Mouse (Mus musculus): ENCODE results near the gene Rab20. TPM values are rescaled to one million over a fixed set of nuclear protein-coding genes. Genes with fewer than 3 reads are reported as not detected.

The Rab20 gene
- polyA plus RNA-seq, 1 experiment from 2014 or later, result 9.6 TPM

DNA sequence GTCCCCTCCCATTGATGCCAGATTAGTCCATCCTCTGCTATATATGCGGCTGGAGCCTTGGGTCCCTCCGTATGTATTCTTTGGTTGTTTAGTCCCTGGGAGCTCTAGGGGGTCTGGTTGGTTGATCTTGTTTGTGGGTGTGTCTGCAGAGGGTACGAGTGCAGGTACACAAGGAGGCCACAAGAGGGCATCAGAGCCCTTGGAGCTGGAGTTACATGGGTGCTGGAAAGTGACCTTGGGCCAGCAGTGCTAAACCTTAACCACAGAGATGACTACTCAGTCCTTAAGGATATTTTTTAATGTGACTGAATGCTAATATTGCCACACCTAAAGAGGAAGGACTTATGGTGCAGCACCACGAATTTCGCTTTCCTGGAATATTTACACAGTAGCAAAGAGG lies 47.8 kb downstream of the Rab20 start:
- no peak for DNase-seq (ENCODE audit: low spot score)
- WGBS, result 70% methylated on average over 5 of the region's 5 CpGs
- Histone ChIP-seq H3K36me3 (ENCODE audit: control insufficient read depth, insufficient read depth, low read length) (peaks cover 18% of the 10 kb centered on the region), H3K4me1 (replicated peaks; ENCODE audit: control insufficient read depth, insufficient read depth) (no peaks in the 10 kb centered on the region), H3K27ac (replicated peaks) (no peak overlapping the region), H3K9ac (ENCODE audit: low read length) (no peak overlapping the region), H3K27me3 (ENCODE audit: control insufficient read depth, insufficient read depth, low read length) (no peaks in the 10 kb centered on the region), H3K9me3 (ENCODE audit: control insufficient read depth, low read length) (no peaks in the 10 kb centered on the region), H3K4me2 (replicated peaks; ENCODE audit: low read depth) (no peak overlapping the region), H3K4me3 (ENCODE audit: low read depth, low read length) (no peak overlapping the region)
- TF ChIP-seq CTCF (IDR thresholded peaks at IDR 0.05; ENCODE audit: low read depth) (peak; percentile 72), EP300 (optimal IDR thresholded peaks at IDR 0.05) (no peak)
- no peak for ATAC-seq (ENCODE audit: low FRiP score, low TSS enrichment)

DNA sequence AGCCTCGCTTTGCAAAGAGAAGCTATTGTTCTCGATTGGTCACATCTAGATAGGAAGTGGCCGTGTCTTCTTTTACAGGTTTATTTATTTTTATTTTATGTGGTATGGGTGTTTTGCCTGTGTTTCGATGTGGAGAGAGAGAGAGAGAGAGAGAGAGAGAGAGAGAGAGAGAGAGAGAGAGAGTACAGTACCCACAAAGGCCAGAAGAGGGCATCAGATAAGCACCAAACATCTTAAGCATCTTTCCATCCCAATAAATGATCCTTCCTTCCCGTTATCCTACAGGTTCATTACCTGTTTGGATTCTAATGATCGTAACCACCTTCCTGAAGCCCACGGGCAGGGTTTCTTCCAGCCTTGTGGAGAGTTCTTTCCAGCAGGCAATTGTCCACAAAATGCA lies 55.4 kb downstream of the Rab20 start:
- no peak for ATAC-seq (ENCODE audit: low FRiP score, low TSS enrichment)
- TF ChIP-seq EP300 (optimal IDR thresholded peaks at IDR 0.05), result no peak
- peak; percentile 70 for TF ChIP-seq CTCF (IDR thresholded peaks at IDR 0.05; ENCODE audit: low read depth)
- Histone ChIP-seq H3K9ac (ENCODE audit: low read length) (no peak overlapping the region), H3K4me1 (replicated peaks; ENCODE audit: control insufficient read depth, insufficient read depth) (no peaks in the 10 kb centered on the region), H3K4me3 (ENCODE audit: low read depth, low read length) (no peak overlapping the region), H3K27ac (replicated peaks) (no peak overlapping the region), H3K36me3 (ENCODE audit: control insufficient read depth, insufficient read depth, low read length) (peaks cover 6% of the 10 kb centered on the region; the same call in 1 of the 2 replicates), H3K27me3 (ENCODE audit: control insufficient read depth, insufficient read depth, low read length) (no peaks in the 10 kb centered on the region), H3K4me2 (replicated peaks; ENCODE audit: low read depth) (no peak overlapping the region), H3K9me3 (ENCODE audit: control insufficient read depth, low read length) (no peaks in the 10 kb centered on the region)
- no peak for DNase-seq (ENCODE audit: low spot score)
- 70% methylated on average over 7 of the region's 7 CpGs for WGBS

DNA sequence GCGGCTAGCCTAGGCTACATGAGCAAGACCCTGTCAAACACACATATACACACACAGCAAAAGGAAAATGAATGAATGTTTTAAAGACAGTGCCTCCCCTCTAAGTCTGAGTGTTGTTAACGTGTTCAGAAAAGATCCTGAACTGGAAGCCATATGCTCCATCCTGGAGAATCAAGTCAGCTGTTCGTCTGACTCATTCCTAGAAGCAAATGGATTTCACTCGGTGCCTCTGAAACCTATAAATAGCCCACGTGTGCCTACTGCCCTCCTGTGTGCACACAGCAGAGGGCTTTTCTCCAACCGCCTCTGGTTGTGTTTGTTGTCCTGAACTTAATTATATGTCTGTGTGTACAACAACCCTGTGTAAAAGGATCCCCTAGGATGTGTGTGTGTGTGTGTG lies 56.5 kb downstream of the Rab20 start:
- WGBS, result 72% methylated on average over 6 of the region's 6 CpGs
- Histone ChIP-seq H3K27ac (replicated peaks) (no peak overlapping the region), H3K27me3 (ENCODE audit: control insufficient read depth, insufficient read depth, low read length) (no peaks in the 10 kb centered on the region), H3K9ac (ENCODE audit: low read length) (no peak overlapping the region), H3K4me2 (replicated peaks; ENCODE audit: low read depth) (no peak overlapping the region), H3K4me3 (ENCODE audit: low read depth, low read length) (no peak overlapping the region), H3K4me1 (replicated peaks; ENCODE audit: control insufficient read depth, insufficient read depth) (no peaks in the 10 kb centered on the region), H3K36me3 (ENCODE audit: control insufficient read depth, insufficient read depth, low read length) (peaks cover 3% of the 10 kb centered on the region; the same call in 1 of the 2 replicates), H3K9me3 (ENCODE audit: control insufficient read depth, low read length) (no peaks in the 10 kb centered on the region)
- DNase-seq (ENCODE audit: low spot score) (no peak), ATAC-seq (ENCODE audit: low FRiP score, low TSS enrichment) (no peak)
- TF ChIP-seq EP300 (optimal IDR thresholded peaks at IDR 0.05) (no peak), CTCF (IDR thresholded peaks at IDR 0.05; ENCODE audit: low read depth) (no peak)

DNA sequence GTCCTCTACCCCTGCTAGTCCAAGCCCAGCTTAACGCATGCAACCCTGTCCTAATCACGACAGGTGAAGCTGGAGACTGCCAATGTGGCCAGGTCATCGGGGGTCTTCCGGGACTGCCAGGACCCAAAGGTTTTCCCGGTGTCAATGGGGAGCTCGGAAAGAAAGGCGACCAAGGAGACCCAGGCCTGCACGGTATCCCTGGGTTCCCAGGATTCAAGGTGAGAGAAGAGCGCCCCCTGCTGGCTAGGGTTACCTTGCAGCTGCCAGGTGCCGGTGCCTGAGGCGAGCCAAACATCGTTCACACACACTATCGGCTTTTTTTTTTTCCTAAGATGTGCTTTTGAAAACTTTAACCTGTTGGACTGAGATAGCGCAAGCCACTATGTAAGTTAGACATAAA lies 57.4 kb downstream of the Rab20 start:
- Histone ChIP-seq H3K36me3 (ENCODE audit: control insufficient read depth, insufficient read depth, low read length) (peaks cover 4% of the 10 kb centered on the region; the same call in 1 of the 2 replicates), H3K4me2 (replicated peaks; ENCODE audit: low read depth) (no peak overlapping the region), H3K9me3 (ENCODE audit: control insufficient read depth, low read length) (no peaks in the 10 kb centered on the region), H3K4me1 (replicated peaks; ENCODE audit: control insufficient read depth, insufficient read depth) (no peaks in the 10 kb centered on the region), H3K27ac (replicated peaks) (no peak overlapping the region), H3K9ac (ENCODE audit: low read length) (no peak overlapping the region), H3K27me3 (ENCODE audit: control insufficient read depth, insufficient read depth, low read length) (no peaks in the 10 kb centered on the region), H3K4me3 (ENCODE audit: low read depth, low read length) (no peak overlapping the region)
- TF ChIP-seq EP300 (optimal IDR thresholded peaks at IDR 0.05), result no peak
- TF ChIP-seq CTCF (IDR thresholded peaks at IDR 0.05; ENCODE audit: low read depth), result peak; percentile 76
- no peak for ATAC-seq (ENCODE audit: low FRiP score, low TSS enrichment)
- 55% methylated on average over 14 of the region's 14 CpGs for WGBS
- DNase-seq (ENCODE audit: low spot score), result peak; percentile 55

DNA sequence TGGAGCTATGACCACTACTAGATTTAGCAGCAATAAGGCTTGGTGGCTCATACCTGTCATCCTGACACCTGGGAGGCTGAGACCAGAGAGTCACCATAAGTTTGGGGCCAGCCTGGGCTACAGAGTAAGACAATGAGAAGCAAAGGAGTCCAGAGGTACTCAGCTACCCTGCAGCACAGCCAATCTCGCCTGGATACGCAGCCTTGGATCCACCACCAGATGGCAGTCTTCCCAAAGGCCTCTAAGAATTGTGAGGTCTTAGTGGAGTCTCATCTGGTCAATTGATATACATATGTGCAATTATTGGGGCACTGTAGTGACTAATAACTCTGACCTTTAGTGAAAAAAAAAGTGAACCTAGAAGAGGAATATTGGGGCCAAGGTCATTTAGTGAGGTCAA lies 58.9 kb downstream of the Rab20 start:
- WGBS, result 14% methylated on average over 2 of the region's 2 CpGs
- Histone ChIP-seq H3K4me3 (ENCODE audit: low read depth, low read length) (no peak overlapping the region), H3K9ac (ENCODE audit: low read length) (no peak overlapping the region), H3K4me1 (replicated peaks; ENCODE audit: control insufficient read depth, insufficient read depth) (no peaks in the 10 kb centered on the region), H3K4me2 (replicated peaks; ENCODE audit: low read depth) (no peak overlapping the region), H3K27me3 (ENCODE audit: control insufficient read depth, insufficient read depth, low read length) (no peaks in the 10 kb centered on the region), H3K27ac (replicated peaks) (no peak overlapping the region), H3K9me3 (ENCODE audit: control insufficient read depth, low read length) (no peaks in the 10 kb centered on the region), H3K36me3 (ENCODE audit: control insufficient read depth, insufficient read depth, low read length) (peaks cover 11% of the 10 kb centered on the region)
- ATAC-seq (ENCODE audit: low FRiP score, low TSS enrichment), result peak; percentile 49; the same call in 1 of the 2 replicates
- peak; percentile 71 for DNase-seq (ENCODE audit: low spot score)
- TF ChIP-seq CTCF (IDR thresholded peaks at IDR 0.05; ENCODE audit: low read depth) (peak; percentile 89), EP300 (optimal IDR thresholded peaks at IDR 0.05) (no peak)

DNA sequence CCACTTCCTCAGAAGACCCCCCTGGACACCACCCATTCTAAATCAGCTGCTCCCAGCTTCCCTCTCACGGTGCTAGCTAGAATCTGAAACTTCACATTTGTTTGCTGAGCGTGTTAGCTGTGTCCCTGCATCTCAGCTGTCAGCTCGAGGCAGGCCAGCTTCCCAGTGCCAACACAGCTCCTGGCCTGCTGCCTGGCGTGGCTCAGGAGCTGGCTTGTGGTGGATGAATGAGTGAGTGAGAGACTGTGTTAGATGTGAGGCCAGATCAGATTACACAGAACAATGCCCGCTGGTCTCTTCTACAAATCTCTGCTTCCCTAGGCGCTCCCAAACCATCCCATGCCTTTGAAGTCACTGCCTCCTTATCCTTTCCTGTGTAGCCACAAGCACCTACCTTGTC lies 59.3 kb downstream of the Rab20 start:
- TF ChIP-seq EP300 (optimal IDR thresholded peaks at IDR 0.05) (no peak), CTCF (IDR thresholded peaks at IDR 0.05; ENCODE audit: low read depth) (no peak)
- ATAC-seq (ENCODE audit: low FRiP score, low TSS enrichment) (0 out of 2 replicates have a peak, but pooled peaks have one; percentile 8), DNase-seq (ENCODE audit: low spot score) (no peak)
- Histone ChIP-seq H3K36me3 (ENCODE audit: control insufficient read depth, insufficient read depth, low read length) (peaks cover 13% of the 10 kb centered on the region), H3K4me1 (replicated peaks; ENCODE audit: control insufficient read depth, insufficient read depth) (no peaks in the 10 kb centered on the region), H3K9me3 (ENCODE audit: control insufficient read depth, low read length) (no peaks in the 10 kb centered on the region), H3K27ac (replicated peaks) (no peak overlapping the region), H3K9ac (ENCODE audit: low read length) (no peak overlapping the region), H3K4me3 (ENCODE audit: low read depth, low read length) (no peak overlapping the region), H3K27me3 (ENCODE audit: control insufficient read depth, insufficient read depth, low read length) (no peaks in the 10 kb centered on the region), H3K4me2 (replicated peaks; ENCODE audit: low read depth) (no peak overlapping the region)
- 24% methylated on average over 6 of the region's 6 CpGs for WGBS
